Mouse (Mus musculus) right cerebral cortex, postnatal 10 days (tissue): ENCODE data around the gene Nol9.

Experiments used
- DNase-seq, 2 experiments: peaks; one replicate each; pipeline ENCODE4 v3.0.0; 2021; ENCODE audit warnings: low spot score in 2 of 2

Gene Nol9

GRCm38 (mm10) chr4:152092751-152093293 is 53.7 kb downstream of the Nol9 start:
- DNase-seq = no peak

GRCm38 (mm10) chr4:152094233-152094632 is 55.1 kb downstream of the Nol9 start:
- DNase-seq = no peak

DNA sequence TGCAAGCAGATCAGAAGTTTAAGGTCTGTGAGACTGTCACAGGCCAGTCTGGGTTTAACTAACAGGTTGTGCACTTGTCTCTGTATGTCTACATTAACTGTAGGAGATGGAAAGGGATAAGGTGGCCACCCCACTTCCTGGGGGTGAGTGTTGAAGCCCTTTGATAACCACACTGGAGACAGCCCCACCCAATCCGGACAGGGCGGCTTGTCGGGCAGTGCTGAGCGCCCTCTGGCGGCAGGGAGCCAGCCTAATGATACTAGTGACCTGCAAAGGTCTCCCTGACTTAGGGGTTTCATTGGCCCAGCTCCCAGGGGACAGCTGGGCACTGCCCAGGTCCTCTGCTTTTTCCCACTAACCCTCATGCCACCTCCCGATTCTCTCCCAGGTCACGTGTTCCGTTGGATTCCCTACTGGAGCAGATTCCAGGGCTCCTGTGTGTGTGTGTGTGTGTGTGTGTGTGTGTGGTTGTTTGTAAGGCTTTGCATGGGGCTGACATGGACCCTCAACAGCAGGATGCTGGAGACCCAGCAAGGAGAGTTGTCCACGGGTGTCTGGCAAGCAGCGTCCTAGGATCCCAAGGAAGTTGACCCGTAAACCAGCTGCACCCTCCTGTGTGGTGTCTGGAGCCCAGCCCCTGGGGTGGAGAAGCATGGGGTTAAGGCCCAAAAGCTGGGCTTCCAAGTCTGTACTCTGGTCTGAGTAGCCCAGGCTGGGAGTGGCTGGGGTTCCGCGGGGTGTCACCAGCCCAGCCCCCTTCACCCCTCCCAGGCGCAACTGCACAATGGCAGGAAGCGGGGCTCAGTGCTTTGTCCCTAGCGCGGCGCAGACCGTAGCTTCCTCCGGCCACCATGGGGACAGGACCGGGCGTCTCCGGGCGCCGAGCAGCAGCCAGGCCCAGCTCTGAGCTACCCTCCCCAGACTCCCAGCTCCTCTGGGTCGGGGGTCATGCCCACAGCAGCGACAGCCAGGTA is 57.1 kb downstream of the Nol9 start:
- DNase-seq = peak in 1 of 2 experiments; percentile 70

DNA sequence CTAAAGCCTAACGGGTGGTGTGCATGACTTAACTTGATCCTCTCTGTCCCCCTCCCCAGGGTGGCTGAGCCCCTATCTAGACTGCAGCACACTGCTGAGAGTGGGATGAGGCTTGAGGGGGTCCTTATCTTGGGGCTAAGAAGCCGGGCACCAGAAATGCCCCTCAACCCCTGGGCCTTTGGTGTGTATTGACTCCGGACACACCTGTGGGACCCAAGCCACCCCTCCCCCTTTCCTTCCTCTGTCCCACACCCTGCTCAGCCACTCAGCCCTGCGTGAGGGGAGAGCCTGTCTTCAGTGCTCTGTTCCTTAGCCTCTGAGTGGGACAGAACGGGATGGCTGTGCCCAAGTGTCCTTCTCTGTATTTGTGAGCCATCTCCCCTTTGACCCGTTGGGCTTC is 57.8 kb downstream of the Nol9 start:
- peak in 1 of 2 experiments; percentile 21 for DNase-seq

DNA sequence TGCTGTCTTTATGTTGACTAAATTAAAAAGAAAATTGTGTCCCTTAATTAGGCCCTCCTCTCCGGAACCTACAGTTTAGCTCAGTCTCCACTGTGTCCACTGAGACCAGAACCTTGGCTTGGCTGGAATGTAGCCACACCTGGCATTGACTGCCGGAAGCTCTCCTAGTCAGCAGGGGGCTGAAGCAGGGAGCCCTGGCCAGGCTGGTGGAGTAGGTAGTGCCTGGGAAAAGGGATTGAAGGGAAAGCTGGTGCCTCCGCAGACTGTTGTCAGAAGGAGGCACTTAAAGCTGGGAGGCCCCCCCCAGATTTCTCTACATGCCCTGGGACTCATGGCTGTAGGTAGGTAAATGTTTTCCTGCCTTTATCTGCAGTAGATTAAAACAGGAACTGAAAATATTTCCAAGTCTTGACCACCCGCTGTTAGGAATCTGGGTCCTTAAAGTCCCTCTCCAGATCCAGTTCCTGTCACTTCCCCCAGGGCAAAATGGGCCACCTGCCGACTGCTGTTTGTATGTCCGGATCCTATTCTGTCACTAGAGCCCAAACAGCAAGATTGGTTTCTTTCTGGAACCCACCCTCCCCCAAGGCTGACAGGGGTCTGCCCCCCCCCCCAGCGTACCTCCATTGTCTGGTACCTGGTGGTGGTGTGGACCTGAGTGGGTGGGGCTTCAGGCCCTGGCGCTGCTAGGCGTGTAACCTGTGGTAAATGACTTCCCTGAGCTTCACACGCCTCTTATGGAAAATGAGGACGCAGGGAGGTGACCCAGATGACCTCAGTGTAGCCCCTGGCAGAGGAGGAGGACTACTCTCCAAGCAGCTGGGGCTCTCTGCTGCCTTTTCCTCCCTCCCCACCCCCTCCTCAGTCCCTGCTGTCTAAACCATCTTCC is 59.0 kb downstream of the Nol9 start:
- DNase-seq = peak in 1 of 2 experiments; percentile 25

GRCm38 (mm10) chr4:152100541-152100940 is 61.4 kb downstream of the Nol9 start:
- peak; percentile 72 to 81 for DNase-seq

GRCm38 (mm10) chr4:152101081-152101653 is 62.0 kb downstream of the Nol9 start:
- DNase-seq = peak in 1 of 2 experiments; percentile 40

- DNase-seq = peak in 1 of 2 experiments; percentile 26
These were observed 62.8 kb downstream of the Nol9 start for GRCm38 (mm10) chr4:152101921-152102320.

- peak in 1 of 2 experiments; percentile 82 for DNase-seq
These were observed 63.9 kb downstream of the Nol9 start for GRCm38 (mm10) chr4:152103025-152103424.

GRCm38 (mm10) chr4:152106746-152107145 is 67.6 kb downstream of the Nol9 start:
- DNase-seq = peak in 1 of 2 experiments; percentile 25

DNA sequence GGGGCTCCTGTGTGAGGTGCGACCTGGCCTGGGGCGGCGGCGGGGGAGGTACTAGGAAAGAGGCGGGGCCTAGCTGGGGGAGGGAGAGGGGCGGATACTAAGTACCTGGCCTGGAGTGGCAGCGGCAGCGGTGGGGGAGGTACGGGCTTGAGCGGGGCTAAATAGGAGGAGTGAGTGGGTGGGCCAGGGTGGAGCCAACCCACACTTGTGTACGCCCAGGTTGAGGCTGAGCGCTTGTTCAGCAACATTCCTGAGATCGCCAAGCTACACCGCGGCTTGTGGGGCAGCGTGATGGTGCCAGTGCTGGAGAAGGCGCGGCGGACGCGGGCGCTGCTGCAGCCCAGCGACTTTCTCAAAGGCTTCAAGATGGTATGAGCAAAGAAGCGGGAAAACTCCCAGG is 68.4 kb downstream of the Nol9 start:
- no peak for DNase-seq

GRCm38 (mm10) chr4:152107971-152108509 is 68.9 kb downstream of the Nol9 start:
- DNase-seq = peak; percentile 83 to 85

- no peak for DNase-seq
These were observed 69.6 kb downstream of the Nol9 start for GRCm38 (mm10) chr4:152108673-152109072.

DNA sequence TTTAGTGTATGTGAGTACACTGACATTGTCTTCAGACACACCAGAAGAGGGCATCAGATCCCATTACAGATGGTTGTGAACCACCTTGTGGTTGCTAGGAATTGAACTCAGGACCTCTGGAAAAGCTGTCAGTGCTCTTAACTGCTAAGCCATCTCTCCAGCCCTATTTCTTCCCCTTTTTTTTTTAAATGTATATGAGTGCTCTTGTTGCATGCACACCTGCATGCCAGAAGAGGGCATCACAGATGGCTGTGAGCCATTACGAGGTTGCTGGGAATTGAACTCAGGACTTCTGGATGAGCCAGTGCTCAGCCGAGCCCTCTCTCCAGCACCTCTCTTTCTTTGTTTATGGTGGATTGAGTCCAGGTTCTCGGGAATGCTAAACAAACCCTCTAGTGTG is 70.4 kb downstream of the Nol9 start:
- no peak for DNase-seq

- DNase-seq = no peak
These were observed 71.6 kb downstream of the Nol9 start for GRCm38 (mm10) chr4:152110689-152111088.
